Mouse (Mus musculus): ENCODE data around the gene Rrp1. TPM values are rescaled to one million over a fixed set of nuclear protein-coding genes. Genes with fewer than 3 reads are reported as not detected.

Gene Rrp1
- polyA plus RNA-seq, 1 experiment from 2014 or later, result 251 TPM

DNA sequence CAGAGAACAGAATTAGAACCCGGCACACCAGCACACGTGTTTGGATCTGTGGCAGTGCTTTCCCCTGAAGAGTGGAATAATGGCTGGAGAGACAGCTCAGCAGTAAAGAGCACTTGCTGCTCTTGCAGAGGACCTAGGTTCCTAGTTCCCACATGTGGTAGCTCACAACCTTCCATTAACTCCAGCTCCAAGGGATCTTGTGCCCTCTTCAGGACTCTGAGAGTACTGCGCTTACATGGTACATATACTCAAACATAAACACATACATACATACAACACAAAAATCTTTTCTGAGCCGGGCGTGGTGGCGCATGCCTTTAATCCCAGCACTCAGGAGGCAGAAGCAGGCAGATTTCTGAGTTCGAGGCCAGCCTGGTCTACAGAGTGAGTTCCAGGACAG lies 34.3 kb downstream of the Rrp1 start:
- Histone ChIP-seq H3K4me1 (ENCODE audit: control insufficient read depth, insufficient read depth, low read length) (no peaks in the 10 kb centered on the region), H3K9me3 (replicated peaks; ENCODE audit: control insufficient read depth, low read length) (no peaks in the 10 kb centered on the region), H3K4me3 (ENCODE audit: low read depth, low read length) (no peak overlapping the region), H3K27ac (ENCODE audit: low read depth, low read length) (no peak overlapping the region), H3K27me3 (replicated peaks; ENCODE audit: control insufficient read depth, insufficient read depth, low read length) (no peaks in the 10 kb centered on the region), H3K9ac (ENCODE audit: low read length) (no peak overlapping the region), H3K4me2 (ENCODE audit: low read length) (no peak overlapping the region), H3K36me3 (ENCODE audit: control insufficient read depth, insufficient read depth, low read length) (no peaks in the 10 kb centered on the region)
- ATAC-seq (no peak), DNase-seq (ENCODE audit: low spot score) (no peak)
- WGBS, result 97% methylated on average over 6 of the region's 7 CpGs

DNA sequence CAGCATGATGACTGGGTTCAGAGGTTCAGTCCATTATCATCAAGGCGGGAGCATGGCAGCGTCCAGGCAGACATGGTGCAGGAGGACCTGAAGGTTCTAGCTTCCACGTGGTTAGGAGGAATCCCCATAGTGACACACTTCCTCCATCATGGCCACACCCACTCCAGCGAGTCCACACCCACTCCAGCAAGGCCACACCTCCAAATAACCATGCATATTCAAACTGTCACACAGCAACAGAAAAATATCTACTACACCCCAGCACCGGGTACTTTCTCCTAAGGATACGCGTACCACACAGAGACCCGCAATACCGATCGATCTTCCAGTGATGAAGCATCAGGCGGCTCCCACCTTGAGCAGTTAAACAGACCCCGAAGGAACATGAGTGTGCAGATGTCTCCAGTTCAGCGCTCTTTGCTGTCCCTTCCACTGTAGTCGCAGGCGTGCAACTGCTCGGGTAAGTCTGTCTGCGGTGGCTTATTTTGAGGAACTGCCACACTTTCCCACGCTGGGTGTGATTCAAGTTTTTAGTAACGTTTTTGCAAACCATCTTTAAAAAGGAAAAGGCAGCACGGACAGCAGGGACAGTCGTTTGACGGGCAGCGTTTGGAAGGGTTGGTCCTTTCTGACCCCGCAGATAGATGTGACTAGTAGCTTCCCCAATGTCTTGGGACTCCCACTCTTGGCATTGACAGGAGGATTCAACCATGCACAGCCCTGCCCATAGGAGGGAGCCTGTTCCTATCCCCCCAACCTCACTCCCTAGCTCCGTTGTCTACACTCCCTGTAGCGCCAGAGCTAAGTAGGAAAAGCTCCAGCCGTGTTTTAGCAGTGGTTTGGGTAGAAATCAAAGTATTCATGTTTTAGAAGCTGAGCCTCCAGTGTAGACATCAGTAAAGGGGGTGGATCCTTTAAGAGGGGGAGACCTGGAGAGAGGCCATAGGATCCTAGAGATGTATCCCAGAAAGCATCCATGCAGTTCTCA lies 39.9 kb downstream of the Rrp1 start:
- H3K4me1 ChIP-seq (ENCODE audit: control insufficient read depth, insufficient read depth, low read length), result no peaks in the 10 kb centered on the region
- no peaks in the 10 kb centered on the region for H3K9me3 ChIP-seq (replicated peaks; ENCODE audit: control insufficient read depth, low read length)
- H3K27ac ChIP-seq (ENCODE audit: low read depth, low read length), result no peak overlapping the region
- H3K4me2 ChIP-seq (ENCODE audit: low read length), result no peak overlapping the region
- no peaks in the 10 kb centered on the region for H3K27me3 ChIP-seq (replicated peaks; ENCODE audit: control insufficient read depth, insufficient read depth, low read length)
- ATAC-seq (no peak), DNase-seq (ENCODE audit: low spot score) (no peak)
- WGBS, result 77% methylated on average over 27 of the region's 27 CpGs
- H3K36me3 ChIP-seq (ENCODE audit: control insufficient read depth, insufficient read depth, low read length), result no peaks in the 10 kb centered on the region
- no peak overlapping the region for H3K9ac ChIP-seq (ENCODE audit: low read length)
- H3K4me3 ChIP-seq (ENCODE audit: low read depth, low read length), result no peak overlapping the region

DNA sequence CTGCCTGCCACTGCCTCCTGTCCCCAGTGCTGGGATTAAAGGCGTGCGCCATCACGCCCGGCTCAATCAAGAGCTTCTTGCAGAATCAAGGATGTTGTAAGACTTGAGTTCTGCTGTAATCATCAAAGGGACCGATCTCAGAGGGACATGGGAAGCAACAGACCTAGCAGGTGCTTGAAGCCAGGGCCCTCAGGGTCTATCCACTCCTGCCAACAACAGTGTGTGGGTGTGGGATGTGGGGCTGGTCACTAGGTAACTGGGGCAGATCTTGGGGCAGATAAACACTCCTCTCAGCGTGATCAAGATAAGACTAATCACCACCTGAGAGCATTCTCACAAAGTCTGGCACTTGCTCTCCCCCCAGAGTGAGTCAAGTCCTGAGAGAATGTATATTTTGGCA lies 41.1 kb downstream of the Rrp1 start:
- Histone ChIP-seq H3K9ac (ENCODE audit: low read length) (no peak overlapping the region), H3K27me3 (replicated peaks; ENCODE audit: control insufficient read depth, insufficient read depth, low read length) (no peaks in the 10 kb centered on the region), H3K4me3 (ENCODE audit: low read depth, low read length) (no peak overlapping the region), H3K36me3 (ENCODE audit: control insufficient read depth, insufficient read depth, low read length) (no peaks in the 10 kb centered on the region), H3K27ac (ENCODE audit: low read depth, low read length) (no peak overlapping the region), H3K4me1 (ENCODE audit: control insufficient read depth, insufficient read depth, low read length) (no peaks in the 10 kb centered on the region), H3K9me3 (replicated peaks; ENCODE audit: control insufficient read depth, low read length) (no peaks in the 10 kb centered on the region), H3K4me2 (ENCODE audit: low read length) (no peak overlapping the region)
- DNase-seq (ENCODE audit: low spot score) (no peak), ATAC-seq (no peak)
- 86% methylated on average over 6 of the region's 6 CpGs for whole genome bisulfite sequencing

DNA sequence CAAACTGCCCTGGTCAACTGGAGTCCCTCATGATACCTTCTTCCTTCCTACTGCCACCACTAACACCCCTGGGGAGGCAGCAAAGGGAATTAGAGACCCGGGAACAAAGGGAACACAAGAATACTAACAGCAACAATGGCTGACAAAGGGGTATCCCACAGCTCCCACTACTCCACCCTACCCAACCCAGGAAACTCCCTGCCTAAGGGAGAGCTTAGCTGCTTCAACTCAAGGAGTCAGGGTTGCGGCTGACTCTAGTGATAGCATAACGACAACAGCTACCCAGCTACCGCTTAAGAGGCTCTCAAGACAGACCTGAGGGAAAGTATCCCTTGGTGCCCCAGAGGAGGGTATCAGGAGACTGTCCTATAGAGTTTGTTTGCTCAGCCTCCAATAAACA lies 45.3 kb downstream of the Rrp1 start:
- 54% methylated on average over 4 of the region's 4 CpGs for WGBS
- ATAC-seq, result no peak

DNA sequence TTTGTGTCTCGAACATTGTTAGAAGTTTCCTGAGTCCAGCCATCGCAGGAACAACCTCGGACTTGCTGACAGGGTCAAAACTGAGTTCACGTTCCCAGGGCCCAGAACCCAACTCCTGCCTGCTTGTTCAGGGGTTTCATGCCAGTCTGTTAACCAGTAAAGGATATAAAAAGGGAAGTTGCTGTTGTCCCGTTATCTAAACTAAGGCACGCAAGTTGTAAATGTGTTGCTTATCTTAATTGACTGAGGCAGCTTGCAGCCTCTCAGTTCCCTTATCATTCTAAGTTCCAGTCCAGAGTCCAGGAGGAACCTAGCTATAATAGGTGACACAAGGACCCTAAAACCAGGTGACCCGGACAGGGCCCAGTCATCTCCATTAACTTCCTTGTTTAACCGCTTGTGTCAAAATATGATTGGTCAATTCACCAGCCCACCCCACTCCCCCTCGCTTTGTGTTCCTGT lies 46.0 kb downstream of the Rrp1 start:
- WGBS, result 66% methylated on average over 9 of the region's 9 CpGs
- no peak overlapping the region for H3K27ac ChIP-seq (ENCODE audit: low read depth, low read length)
- H3K9ac ChIP-seq (ENCODE audit: low read length), result no peak overlapping the region
- no peaks in the 10 kb centered on the region for H3K36me3 ChIP-seq (ENCODE audit: control insufficient read depth, insufficient read depth, low read length)
- H3K27me3 ChIP-seq (replicated peaks; ENCODE audit: control insufficient read depth, insufficient read depth, low read length), result no peaks in the 10 kb centered on the region
- DNase-seq (ENCODE audit: low spot score) (no peak), ATAC-seq (no peak)
- no peaks in the 10 kb centered on the region for H3K9me3 ChIP-seq (replicated peaks; ENCODE audit: control insufficient read depth, low read length)
- no peaks in the 10 kb centered on the region for H3K4me1 ChIP-seq (ENCODE audit: control insufficient read depth, insufficient read depth, low read length)
- H3K4me3 ChIP-seq (ENCODE audit: low read depth, low read length), result no peak overlapping the region
- H3K4me2 ChIP-seq (ENCODE audit: low read length), result no peak overlapping the region

More for the DNA sequence above, 45.3 kb downstream of the Rrp1 start:
- no peak for DNase-seq (ENCODE audit: low spot score)
- no peak overlapping the region for H3K4me2 ChIP-seq (ENCODE audit: low read length)
- H3K4me3 ChIP-seq (ENCODE audit: low read depth, low read length), result no peak overlapping the region
- H3K9ac ChIP-seq (ENCODE audit: low read length), result no peak overlapping the region
- no peak overlapping the region for H3K27ac ChIP-seq (ENCODE audit: low read depth, low read length)
- no peaks in the 10 kb centered on the region for H3K9me3 ChIP-seq (replicated peaks; ENCODE audit: control insufficient read depth, low read length)
- H3K27me3 ChIP-seq (replicated peaks; ENCODE audit: control insufficient read depth, insufficient read depth, low read length), result no peaks in the 10 kb centered on the region
- no peaks in the 10 kb centered on the region for H3K4me1 ChIP-seq (ENCODE audit: control insufficient read depth, insufficient read depth, low read length)
- no peaks in the 10 kb centered on the region for H3K36me3 ChIP-seq (ENCODE audit: control insufficient read depth, insufficient read depth, low read length)

DNA sequence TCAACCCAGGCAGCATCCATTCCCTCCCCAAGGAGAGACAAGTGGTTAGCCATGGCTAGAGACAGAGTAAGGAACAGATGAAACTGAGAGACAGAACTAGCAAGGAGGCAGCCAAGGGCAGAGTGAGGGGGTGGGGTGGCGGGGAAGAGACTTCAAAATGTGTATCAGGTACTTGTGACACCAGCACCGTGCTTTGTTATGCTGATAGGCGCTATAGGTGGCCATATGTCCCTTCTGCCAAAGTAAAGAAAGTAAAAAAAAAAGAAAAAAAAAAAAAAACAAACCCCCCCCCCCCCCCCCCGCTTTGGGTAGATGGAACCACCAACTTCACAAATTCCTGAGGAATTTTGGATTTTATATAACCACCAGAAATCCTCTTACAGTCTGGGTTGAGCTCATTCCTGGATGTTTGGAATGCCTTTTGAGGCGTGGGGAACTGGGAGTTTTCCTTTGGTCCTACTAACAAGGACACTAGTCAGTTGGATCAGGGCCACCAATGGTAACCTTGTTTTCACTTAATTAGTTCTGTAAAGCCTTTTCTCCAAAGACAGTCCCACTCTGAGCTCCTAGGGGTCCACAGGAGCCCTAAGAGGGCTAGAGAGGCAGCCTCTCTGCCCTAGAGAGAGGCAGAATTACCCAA lies 46.5 kb downstream of the Rrp1 start:
- Histone ChIP-seq H3K27ac (ENCODE audit: low read depth, low read length) (no peak overlapping the region), H3K36me3 (ENCODE audit: control insufficient read depth, insufficient read depth, low read length) (no peaks in the 10 kb centered on the region), H3K27me3 (replicated peaks; ENCODE audit: control insufficient read depth, insufficient read depth, low read length) (no peaks in the 10 kb centered on the region), H3K9ac (ENCODE audit: low read length) (no peak overlapping the region), H3K9me3 (replicated peaks; ENCODE audit: control insufficient read depth, low read length) (no peaks in the 10 kb centered on the region), H3K4me1 (ENCODE audit: control insufficient read depth, insufficient read depth, low read length) (no peaks in the 10 kb centered on the region), H3K4me2 (ENCODE audit: low read length) (no peak overlapping the region), H3K4me3 (ENCODE audit: low read depth, low read length) (no peak overlapping the region)
- 47% methylated on average over 5 of the region's 5 CpGs for WGBS
- DNase-seq (ENCODE audit: low spot score), result no peak
- ATAC-seq, result no peak

DNA sequence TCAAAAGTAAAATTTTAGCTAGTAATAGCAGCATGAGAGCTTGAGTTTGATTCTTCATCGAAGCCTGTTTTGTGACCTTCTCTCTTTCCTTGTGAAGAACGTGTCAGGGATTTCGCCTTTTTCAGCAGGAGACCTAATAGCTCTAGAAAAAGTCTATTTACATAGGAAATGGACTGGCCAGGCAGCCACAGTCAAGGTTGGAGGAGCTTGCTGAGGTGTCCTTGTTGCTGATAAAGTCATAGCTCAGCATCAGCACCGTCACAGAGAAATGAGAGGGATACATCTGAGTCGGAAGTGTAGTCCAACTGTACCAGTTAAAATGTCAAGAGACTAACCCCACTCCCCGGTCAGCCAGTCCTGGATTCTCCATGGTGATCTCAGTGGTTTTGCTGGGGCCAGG lies 47.3 kb downstream of the Rrp1 start:
- Histone ChIP-seq H3K27me3 (replicated peaks; ENCODE audit: control insufficient read depth, insufficient read depth, low read length) (no peaks in the 10 kb centered on the region), H3K4me3 (ENCODE audit: low read depth, low read length) (no peak overlapping the region), H3K9me3 (replicated peaks; ENCODE audit: control insufficient read depth, low read length) (no peaks in the 10 kb centered on the region), H3K4me2 (ENCODE audit: low read length) (no peak overlapping the region), H3K4me1 (ENCODE audit: control insufficient read depth, insufficient read depth, low read length) (no peaks in the 10 kb centered on the region), H3K27ac (ENCODE audit: low read depth, low read length) (no peak overlapping the region), H3K36me3 (ENCODE audit: control insufficient read depth, insufficient read depth, low read length) (no peaks in the 10 kb centered on the region), H3K9ac (ENCODE audit: low read length) (no peak overlapping the region)
- ATAC-seq (no peak), DNase-seq (ENCODE audit: low spot score) (no peak)
- 95% methylated on average over 6 of the region's 6 CpGs for WGBS

DNA sequence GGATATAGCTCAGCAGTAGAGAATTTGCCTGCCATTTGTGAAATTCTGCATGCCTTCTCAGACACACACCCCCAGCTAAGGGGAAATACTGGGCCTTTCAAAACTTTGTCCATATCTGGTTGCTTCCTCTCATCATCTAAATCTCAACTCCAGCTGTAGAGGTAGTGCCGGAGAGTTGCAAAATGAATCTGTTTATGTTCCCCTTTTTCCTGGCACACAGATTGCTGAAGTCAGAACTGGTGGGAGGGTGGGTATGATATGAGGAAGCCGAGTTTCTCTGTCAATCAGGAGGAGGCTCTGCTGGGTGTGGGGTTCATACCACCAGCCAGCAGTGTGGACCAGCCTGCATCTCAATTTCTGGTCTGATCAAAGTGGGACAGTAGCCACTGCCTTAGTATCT lies 48.7 kb downstream of the Rrp1 start:
- WGBS, result 75% methylated on average over 2 of the region's 2 CpGs
- H3K9me3 ChIP-seq (replicated peaks; ENCODE audit: control insufficient read depth, low read length), result no peaks in the 10 kb centered on the region
- no peak overlapping the region for H3K9ac ChIP-seq (ENCODE audit: low read length)
- no peaks in the 10 kb centered on the region for H3K27me3 ChIP-seq (replicated peaks; ENCODE audit: control insufficient read depth, insufficient read depth, low read length)
- DNase-seq (ENCODE audit: low spot score) (no peak), ATAC-seq (no peak)
- H3K4me1 ChIP-seq (ENCODE audit: control insufficient read depth, insufficient read depth, low read length), result no peaks in the 10 kb centered on the region
- no peak overlapping the region for H3K27ac ChIP-seq (ENCODE audit: low read depth, low read length)
- no peaks in the 10 kb centered on the region for H3K36me3 ChIP-seq (ENCODE audit: control insufficient read depth, insufficient read depth, low read length)
- H3K4me2 ChIP-seq (ENCODE audit: low read length), result no peak overlapping the region
- no peak overlapping the region for H3K4me3 ChIP-seq (ENCODE audit: low read depth, low read length)

DNA sequence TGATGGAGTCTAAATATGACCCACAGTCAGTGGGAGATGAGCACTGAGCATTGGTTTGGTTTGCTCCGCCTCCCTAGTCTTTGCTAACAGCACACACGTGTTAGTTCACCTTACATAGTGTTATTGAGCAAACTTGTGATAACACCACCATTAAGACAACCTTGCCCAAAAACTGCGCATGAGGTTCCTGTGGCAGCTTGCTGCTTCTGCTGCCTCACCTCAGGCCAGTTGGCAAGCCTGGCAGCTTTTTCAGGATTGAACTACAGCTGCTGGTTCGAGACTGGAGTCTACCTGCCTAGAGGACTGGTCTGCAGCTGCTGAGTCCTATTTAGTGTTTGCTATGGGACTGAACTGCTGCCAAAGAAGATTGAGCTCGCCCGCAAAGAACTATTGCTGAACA lies 49.5 kb downstream of the Rrp1 start:
- ATAC-seq (no peak), DNase-seq (ENCODE audit: low spot score) (no peak)
- H3K27me3 ChIP-seq (replicated peaks; ENCODE audit: control insufficient read depth, insufficient read depth, low read length), result no peaks in the 10 kb centered on the region
- H3K9me3 ChIP-seq (replicated peaks; ENCODE audit: control insufficient read depth, low read length), result no peaks in the 10 kb centered on the region
- H3K4me3 ChIP-seq (ENCODE audit: low read depth, low read length), result no peak overlapping the region
- no peak overlapping the region for H3K4me2 ChIP-seq (ENCODE audit: low read length)
- H3K27ac ChIP-seq (ENCODE audit: low read depth, low read length), result no peak overlapping the region
- H3K4me1 ChIP-seq (ENCODE audit: control insufficient read depth, insufficient read depth, low read length), result no peaks in the 10 kb centered on the region
- no peak overlapping the region for H3K9ac ChIP-seq (ENCODE audit: low read length)
- no peaks in the 10 kb centered on the region for H3K36me3 ChIP-seq (ENCODE audit: control insufficient read depth, insufficient read depth, low read length)
- WGBS, result 89% methylated on average over 6 of the region's 6 CpGs

All from forebrain, embryonic 14.5 days (tissue).